Mouse (Mus musculus) forebrain, embryonic 10.5 days (tissue): Measurements from ENCODE around the gene Pate2. TPM values are rescaled to one million over a fixed set of nuclear protein-coding genes. Genes with fewer than 3 reads are reported as not detected.
"Not testable (repeated sequence)": the region's sequence is repeated elsewhere in the genome, so short reads cannot be mapped to it uniquely, and the experiment has no call there.

Experiments used
- DNase-seq: peaks from one replicate; pipeline ENCODE4 v3.0.0-alpha.2; 2017; ENCODE audit warnings: low spot score; ENCODE audit errors: extremely low spot score
- H3K27ac ChIP-seq: fragments of 300-500 bp; sonication (generic); 2 replicates; pipeline ENCODE4 v1.5.1; 2016; ENCODE audit warnings: mild to moderate bottlenecking
- H3K27me3 ChIP-seq: fragments of 300-500 bp; sonication (generic); 2 replicates; pipeline ENCODE4 v1.6.1; 2016; ENCODE audit warnings: mild to moderate bottlenecking; ENCODE audit not compliant: poor library complexity, severe bottlenecking
- H3K36me3 ChIP-seq: fragments of 300-500 bp; sonication (generic); replicated peaks from 2 replicates; pipeline ENCODE4 v1.6.1; 2016; ENCODE audit warnings: mild to moderate bottlenecking, moderate library complexity
- H3K4me1 ChIP-seq: fragments of 300-500 bp; sonication (generic); 2 replicates; pipeline ENCODE4 v1.6.1; 2016
- H3K4me3 ChIP-seq: fragments of 300-500 bp; sonication (generic); 2 replicates; pipeline ENCODE4 v1.5.1; 2016; ENCODE audit warnings: mild to moderate bottlenecking, moderate library complexity
- H3K9me3 ChIP-seq: fragments of 300-500 bp; sonication (generic); 2 replicates; pipeline ENCODE4 v1.6.1; 2016; ENCODE audit warnings: mild to moderate bottlenecking, moderate library complexity
- WGBS: fragments of 180-500 bp; shearing (Covaris S2); methylation state at CpG from one replicate; pipeline ENCODE4 v1.1.7; 2016; 5-methylcytosine and 5-hydroxymethylcytosine counted together
- polyA plus RNA-seq: library from polyadenylated mRNA; unstranded; fragments of >200 nt; fragmentation: Nextera tagmentation; extraction: Ambion mirVana; gene quantifications from 2 replicates; pipeline ENCODE4 v1.2.1, GENCODE M21; 2016

Pate2 gene
- polyA plus RNA-seq, 1 experiment from 2014 or later, result 2.5 TPM

DNA sequence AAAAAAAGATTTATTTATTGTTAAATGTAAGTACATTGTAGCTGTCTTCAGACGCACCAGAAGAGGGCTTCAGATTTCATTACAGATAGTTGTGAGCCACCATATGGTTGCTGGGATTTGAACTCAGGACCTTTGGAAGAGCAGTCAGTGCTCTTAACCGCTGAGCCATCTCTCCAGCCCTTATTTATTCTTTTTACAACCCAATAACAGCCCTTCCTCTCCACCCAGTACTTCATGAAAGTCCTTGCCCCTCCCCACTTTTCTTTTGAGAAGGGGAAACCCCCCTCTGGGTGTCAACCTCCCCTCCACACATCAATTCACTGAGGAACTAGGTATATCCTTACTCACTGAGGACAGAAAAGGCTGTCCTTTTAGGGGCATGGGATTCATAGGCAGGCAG lies 46.7 kb downstream of the Pate2 start:
- H3K36me3 ChIP-seq, H3K9me3 ChIP-seq, H3K4me3 ChIP-seq, DNase-seq, H3K27ac ChIP-seq, H3K27me3 ChIP-seq, H3K4me1 ChIP-seq: not testable (repeated sequence)
- WGBS, result 70% methylated on average over 2 of the region's 2 CpGs

DNA sequence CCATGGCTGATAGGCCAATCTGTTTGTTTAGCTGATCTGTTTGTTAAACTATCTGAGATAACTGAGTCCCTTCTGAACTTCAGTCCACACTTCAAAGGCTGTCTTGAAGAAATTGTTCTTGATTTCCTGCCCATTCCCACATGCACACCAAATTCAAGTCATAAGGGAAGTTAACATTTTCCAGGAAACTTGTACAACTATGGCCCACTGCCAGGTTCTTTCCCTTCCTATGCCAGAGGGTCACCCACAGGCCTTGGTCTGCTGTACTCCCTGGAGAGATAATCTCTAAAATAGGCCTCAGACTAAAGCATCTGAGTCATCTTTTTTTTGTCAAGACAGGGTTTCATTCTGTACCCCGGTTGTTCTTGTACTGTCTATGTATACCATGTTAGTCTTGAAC lies 62.9 kb downstream of the Pate2 start:
- H3K27me3 ChIP-seq, result no peaks in the 10 kb centered on the region
- H3K9me3 ChIP-seq, result 0 out of 2 replicates have a peak, but pooled peaks cover 4% of the 10 kb centered on the region
- H3K4me3 ChIP-seq, result no peak overlapping the region
- 91% methylated on average over 1 of the region's 1 CpGs for WGBS
- H3K4me1 ChIP-seq, result no peaks in the 10 kb centered on the region
- no peak for DNase-seq
- no peak overlapping the region for H3K27ac ChIP-seq
- no peaks in the 10 kb centered on the region for H3K36me3 ChIP-seq

- H3K9me3 ChIP-seq, result peaks cover 19% of the 10 kb centered on the region; the same call in 1 of the 2 replicates
- H3K4me1 ChIP-seq, result no peaks in the 10 kb centered on the region
- no peak for DNase-seq
- no peaks in the 10 kb centered on the region for H3K27me3 ChIP-seq
- 91% methylated on average over 1 of the region's 1 CpGs for WGBS
- no peaks in the 10 kb centered on the region for H3K36me3 ChIP-seq
- H3K4me3 ChIP-seq, result no peak within 1 kb of the TSS
- H3K27ac ChIP-seq, result no peak within 1 kb of the TSS
These were observed 78.0 kb downstream of the Pate2 start, which contains the start of gene Pate3 for GRCm38 (mm10) chr9:35648102-35648501. Gene Pate3, minus strand, starts transcription at chr9:35648202.

GRCm38 (mm10) chr9:35673557-35673956 lies 103.5 kb downstream of the Pate2 start:
- H3K27me3 ChIP-seq, result no peaks in the 10 kb centered on the region
- 87% methylated on average over 2 of the region's 2 CpGs for WGBS
- DNase-seq, result no peak
- H3K4me1 ChIP-seq, result no peaks in the 10 kb centered on the region
- no peak overlapping the region for H3K27ac ChIP-seq
- H3K4me3 ChIP-seq, result no peak overlapping the region
- H3K9me3 ChIP-seq, result peaks cover 17% of the 10 kb centered on the region; the same call in 1 of the 2 replicates
- H3K36me3 ChIP-seq, result no peaks in the 10 kb centered on the region

DNA sequence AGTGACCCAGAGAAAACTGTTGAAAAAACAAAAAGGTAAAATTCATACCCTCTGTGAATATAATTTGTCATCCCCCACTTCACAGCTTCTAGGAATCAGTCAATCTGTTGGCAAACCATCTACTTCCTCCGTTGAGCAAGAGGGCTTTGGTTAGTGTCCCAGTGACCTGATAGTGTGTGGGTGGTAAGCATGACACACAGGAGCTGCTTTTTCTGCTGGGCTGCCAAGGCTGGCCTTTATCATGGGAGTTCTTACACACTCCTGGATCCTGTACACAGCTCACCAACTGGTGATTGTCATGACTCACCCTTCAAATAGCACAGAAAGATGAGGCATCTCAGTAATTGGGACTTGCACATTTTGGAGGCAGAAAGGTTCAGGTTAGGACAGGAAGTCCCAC lies 116.9 kb downstream of the Pate2 start, which contains the start of gene Pate1:
Gene Pate1, minus strand, starts transcription at position 378 of the 400 bp plus-strand sequence.
- no peaks in the 10 kb centered on the region for H3K36me3 ChIP-seq
- 62% methylated on average over 1 of the region's 1 CpGs for WGBS

GRCm38 (mm10) chr9:35691924-35692323 lies 121.8 kb downstream of the Pate2 start:
- H3K27me3 ChIP-seq, result no peaks in the 10 kb centered on the region
- DNase-seq, result no peak
- peaks cover 5% of the 10 kb centered on the region; the same call in 1 of the 2 replicates for H3K9me3 ChIP-seq
- H3K27ac ChIP-seq, result no peak overlapping the region
- H3K4me1 ChIP-seq, result no peaks in the 10 kb centered on the region
- no peak overlapping the region for H3K4me3 ChIP-seq
- no peaks in the 10 kb centered on the region for H3K36me3 ChIP-seq

More for the DNA sequence above, 116.9 kb downstream of the Pate2 start, which contains the start of gene Pate1:
- no peak within 1 kb of the TSS for H3K27ac ChIP-seq
- H3K4me3 ChIP-seq, result no peak within 1 kb of the TSS
- no peaks in the 10 kb centered on the region for H3K4me1 ChIP-seq
- no peak for DNase-seq
- H3K27me3 ChIP-seq, result no peaks in the 10 kb centered on the region
- peaks cover 2% of the 10 kb centered on the region; the same call in 1 of the 2 replicates for H3K9me3 ChIP-seq

DNA sequence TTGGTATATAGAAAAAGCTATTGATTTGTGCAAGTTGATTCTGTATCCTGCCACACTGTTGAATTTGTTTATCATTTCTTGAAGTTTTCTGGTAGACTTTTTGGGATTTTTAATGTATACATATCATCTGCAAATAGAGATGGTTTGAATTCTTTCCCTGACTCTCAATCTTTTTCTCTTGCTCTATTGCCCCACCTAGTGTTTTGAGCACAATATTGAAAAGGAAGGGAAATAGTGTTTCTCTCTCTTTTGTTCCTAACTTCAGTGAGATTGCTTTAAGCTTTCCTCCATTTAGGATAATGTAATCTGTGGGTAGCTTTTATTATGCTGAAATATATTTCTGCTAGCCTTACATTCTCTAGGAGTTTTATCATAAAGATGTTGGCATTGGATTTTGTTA lies 137.2 kb downstream of the Pate2 start:
- no peak overlapping the region for H3K4me3 ChIP-seq
- no peak overlapping the region for H3K27ac ChIP-seq
- H3K9me3 ChIP-seq, result peaks cover 17% of the 10 kb centered on the region
- no peaks in the 10 kb centered on the region for H3K36me3 ChIP-seq
- H3K4me1 ChIP-seq, result no peaks in the 10 kb centered on the region
- H3K27me3 ChIP-seq, result no peaks in the 10 kb centered on the region
- no peak for DNase-seq

Other genes with a start within 250 kb of the Pate2 start
- gene Cdon, start 149.2 kb upstream of the Pate2 start, polyA plus RNA-seq, result 13.4 and 16.2 TPM in 2 replicates
- not detected in 2 replicates for gene Gm1113, start 52.0 kb upstream of the Pate2 start, polyA plus RNA-seq
- gene Ddx25, start 11.8 kb upstream of the Pate2 start, polyA plus RNA-seq, result 7.8 and 7.9 TPM in 2 replicates
- 20.4 and 22.9 TPM in 2 replicates for gene Pus3, start 11.7 kb upstream of the Pate2 start, polyA plus RNA-seq
- 28.0 and 28.6 TPM in 2 replicates for gene Hyls1, start 114 bp downstream of the Pate2 start, polyA plus RNA-seq
- gene Pate4, start 41.7 kb downstream of the Pate2 start, polyA plus RNA-seq, result not detected in 2 replicates
- gene Pate3, start 77.9 kb downstream of the Pate2 start, polyA plus RNA-seq, result 0.20 TPM in 1 of 2 replicates, not detected in the other
- gene Pate1, start 117.1 kb downstream of the Pate2 start, polyA plus RNA-seq, result not detected in 2 replicates
- not detected in 2 replicates for gene Gm17677, start 170.8 kb downstream of the Pate2 start, polyA plus RNA-seq
- not detected in 2 replicates for gene Gm17727, start 207.8 kb downstream of the Pate2 start, polyA plus RNA-seq
- gene Gm27235, start 219.8 kb downstream of the Pate2 start, polyA plus RNA-seq, result not detected in 2 replicates
- not detected in 2 replicates for gene D730048I06Rik, start 219.8 kb downstream of the Pate2 start, polyA plus RNA-seq